Mouse (Mus musculus): ENCODE measurements at regions not wholly inside any gene's neighbourhood (a gene's known extent, or its start where the extent isn't known, plus 50 kb on each side); places are given as distances from the start of the nearest gene placed in this dataset.

GRCm38 (mm10) chr19:27694478-27694877, 264.9 kb upstream of the Pum3 start:
- no peak for TF ChIP-seq CTCF (IDR thresholded peaks at IDR 0.05; ENCODE audit: low read depth)
- DNase-seq (no peak), ATAC-seq (ENCODE audit: insufficient read depth) (no peak)
- no peak overlapping the region for H3K27ac ChIP-seq (ENCODE audit: low read depth)
- H3K4me3 ChIP-seq (ENCODE audit: low read depth, low read length), result no peak overlapping the region
- H3K9me3 ChIP-seq (ENCODE audit: low read depth, low read length), result no peaks in the 10 kb centered on the region
- no peaks in the 10 kb centered on the region for H3K36me3 ChIP-seq (ENCODE audit: insufficient read depth)
- H3K4me2 ChIP-seq, result no peak overlapping the region
- no peaks in the 10 kb centered on the region for H3K27me3 ChIP-seq (ENCODE audit: insufficient read depth, low read length)
- H3K9ac ChIP-seq, result no peak overlapping the region
- H3K4me1 ChIP-seq (ENCODE audit: insufficient read depth), result no peaks in the 10 kb centered on the region
- WGBS, result 83% methylated on average over 4 of the region's 4 CpGs

- H3K36me3 ChIP-seq (ENCODE audit: insufficient read depth), result no peaks in the 10 kb centered on the region
- no peak for ATAC-seq (ENCODE audit: insufficient read depth)
- H3K4me2 ChIP-seq, result no peak overlapping the region
- WGBS, result 76% methylated on average over 7 of the region's 7 CpGs
- no peaks in the 10 kb centered on the region for H3K4me1 ChIP-seq (ENCODE audit: insufficient read depth)
- no peak overlapping the region for H3K9ac ChIP-seq
- H3K4me3 ChIP-seq (ENCODE audit: low read depth, low read length), result no peak overlapping the region
- no peak for DNase-seq
- no peak for TF ChIP-seq CTCF (IDR thresholded peaks at IDR 0.05; ENCODE audit: low read depth)
- H3K27me3 ChIP-seq (ENCODE audit: insufficient read depth, low read length), result no peaks in the 10 kb centered on the region
- no peak overlapping the region for H3K27ac ChIP-seq (ENCODE audit: low read depth)
- H3K9me3 ChIP-seq (ENCODE audit: low read depth, low read length), result no peaks in the 10 kb centered on the region
Measured at GRCm38 (mm10) chr19:27693706-27694105, 264.1 kb upstream of the Pum3 start.

- no peak for DNase-seq
- TF ChIP-seq CTCF (IDR thresholded peaks at IDR 0.05; ENCODE audit: low read depth), result no peak
- no peaks in the 10 kb centered on the region for H3K36me3 ChIP-seq (ENCODE audit: insufficient read depth)
Measured at GRCm38 (mm10) chr19:27692944-27693343, 263.3 kb upstream of the Pum3 start.

GRCm38 (mm10) chr19:27683426-27683825, 253.8 kb upstream of the Pum3 start:
- ATAC-seq (ENCODE audit: insufficient read depth), result no peak
- Histone ChIP-seq H3K4me3 (ENCODE audit: low read depth, low read length) (no peak overlapping the region), H3K36me3 (ENCODE audit: insufficient read depth) (no peaks in the 10 kb centered on the region), H3K27ac (ENCODE audit: low read depth) (no peak overlapping the region), H3K27me3 (ENCODE audit: insufficient read depth, low read length) (no peaks in the 10 kb centered on the region), H3K4me1 (ENCODE audit: insufficient read depth) (no peaks in the 10 kb centered on the region), H3K9ac (no peak overlapping the region), H3K9me3 (ENCODE audit: low read depth, low read length) (no peaks in the 10 kb centered on the region), H3K4me2 (no peak overlapping the region)
- peak; percentile 49 for TF ChIP-seq CTCF (IDR thresholded peaks at IDR 0.05; ENCODE audit: low read depth)
- DNase-seq, result peak; percentile 17
- 52% methylated on average over 2 of the region's 2 CpGs for WGBS

More at GRCm38 (mm10) chr19:27692944-27693343, 263.3 kb upstream of the Pum3 start:
- ATAC-seq (ENCODE audit: insufficient read depth), result no peak
- no peaks in the 10 kb centered on the region for H3K9me3 ChIP-seq (ENCODE audit: low read depth, low read length)
- no peak overlapping the region for H3K27ac ChIP-seq (ENCODE audit: low read depth)
- H3K4me3 ChIP-seq (ENCODE audit: low read depth, low read length), result no peak overlapping the region
- no peak overlapping the region for H3K4me2 ChIP-seq
- H3K4me1 ChIP-seq (ENCODE audit: insufficient read depth), result no peaks in the 10 kb centered on the region
- no peaks in the 10 kb centered on the region for H3K27me3 ChIP-seq (ENCODE audit: insufficient read depth, low read length)
- no peak overlapping the region for H3K9ac ChIP-seq
- 83% methylated on average over 6 of the region's 6 CpGs for WGBS

GRCm38 (mm10) chr19:27679427-27679826, 249.8 kb upstream of the Pum3 start:
- no peaks in the 10 kb centered on the region for H3K4me1 ChIP-seq (ENCODE audit: insufficient read depth)
- 80% methylated on average over 7 of the region's 7 CpGs for WGBS
- H3K4me2 ChIP-seq, result no peak overlapping the region
- no peaks in the 10 kb centered on the region for H3K9me3 ChIP-seq (ENCODE audit: low read depth, low read length)
- ATAC-seq (ENCODE audit: insufficient read depth), result no peak
- no peak for TF ChIP-seq CTCF (IDR thresholded peaks at IDR 0.05; ENCODE audit: low read depth)
- no peak overlapping the region for H3K9ac ChIP-seq
- no peak for DNase-seq
- no peaks in the 10 kb centered on the region for H3K36me3 ChIP-seq (ENCODE audit: insufficient read depth)
- H3K27me3 ChIP-seq (ENCODE audit: insufficient read depth, low read length), result no peaks in the 10 kb centered on the region
- H3K27ac ChIP-seq (ENCODE audit: low read depth), result no peak overlapping the region
- H3K4me3 ChIP-seq (ENCODE audit: low read depth, low read length), result no peak overlapping the region

DNA sequence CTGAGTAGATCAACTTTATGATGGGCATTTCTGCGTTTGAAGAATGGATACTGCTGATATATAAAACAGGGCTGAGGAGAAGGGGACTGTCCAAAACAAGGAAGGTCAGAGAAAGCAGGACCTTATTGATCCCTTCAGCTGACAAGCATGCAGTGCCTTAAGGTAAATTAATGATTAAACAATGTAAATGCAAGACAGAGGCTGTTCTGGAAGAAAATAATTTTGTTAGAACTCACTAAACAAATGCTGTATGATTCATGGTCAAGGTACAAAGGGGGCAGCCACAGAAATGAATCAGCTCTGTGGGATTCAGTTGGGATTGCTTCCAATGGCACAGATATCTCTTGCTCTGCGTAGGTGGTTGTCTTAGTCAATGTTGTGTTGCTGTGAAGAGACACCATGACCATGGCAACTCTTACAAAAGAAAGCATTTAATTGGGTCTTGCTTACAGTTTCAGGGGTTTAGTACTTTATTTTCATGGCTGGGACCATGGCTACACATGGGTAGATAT, 243.1 kb upstream of the Pum3 start:
- no peak for ATAC-seq (ENCODE audit: insufficient read depth)
- no peak overlapping the region for H3K9ac ChIP-seq
- no peaks in the 10 kb centered on the region for H3K9me3 ChIP-seq (ENCODE audit: low read depth, low read length)
- H3K4me1 ChIP-seq (ENCODE audit: insufficient read depth), result no peaks in the 10 kb centered on the region
- no peak overlapping the region for H3K4me3 ChIP-seq (ENCODE audit: low read depth, low read length)
- TF ChIP-seq CTCF (IDR thresholded peaks at IDR 0.05; ENCODE audit: low read depth), result no peak
- no peaks in the 10 kb centered on the region for H3K36me3 ChIP-seq (ENCODE audit: insufficient read depth)
- H3K27me3 ChIP-seq (ENCODE audit: insufficient read depth, low read length), result no peaks in the 10 kb centered on the region
- DNase-seq, result no peak
- 82% methylated on average over 2 of the region's 2 CpGs for WGBS
- H3K4me2 ChIP-seq, result no peak overlapping the region
- H3K27ac ChIP-seq (ENCODE audit: low read depth), result no peak overlapping the region

GRCm38 (mm10) chr19:27663296-27663695, 233.7 kb upstream of the Pum3 start:
- H3K9ac ChIP-seq, result no peak overlapping the region
- H3K4me3 ChIP-seq (ENCODE audit: low read depth, low read length), result no peak overlapping the region
- no peaks in the 10 kb centered on the region for H3K4me1 ChIP-seq (ENCODE audit: insufficient read depth)
- H3K27ac ChIP-seq (ENCODE audit: low read depth), result no peak overlapping the region
- no peak for TF ChIP-seq CTCF (IDR thresholded peaks at IDR 0.05; ENCODE audit: low read depth)
- H3K36me3 ChIP-seq (ENCODE audit: insufficient read depth), result no peaks in the 10 kb centered on the region
- no peaks in the 10 kb centered on the region for H3K9me3 ChIP-seq (ENCODE audit: low read depth, low read length)
- H3K27me3 ChIP-seq (ENCODE audit: insufficient read depth, low read length), result no peaks in the 10 kb centered on the region
- 77% methylated on average over 2 of the region's 2 CpGs for WGBS
- no peak for DNase-seq
- H3K4me2 ChIP-seq, result no peak overlapping the region
- ATAC-seq (ENCODE audit: insufficient read depth), result no peak

DNA sequence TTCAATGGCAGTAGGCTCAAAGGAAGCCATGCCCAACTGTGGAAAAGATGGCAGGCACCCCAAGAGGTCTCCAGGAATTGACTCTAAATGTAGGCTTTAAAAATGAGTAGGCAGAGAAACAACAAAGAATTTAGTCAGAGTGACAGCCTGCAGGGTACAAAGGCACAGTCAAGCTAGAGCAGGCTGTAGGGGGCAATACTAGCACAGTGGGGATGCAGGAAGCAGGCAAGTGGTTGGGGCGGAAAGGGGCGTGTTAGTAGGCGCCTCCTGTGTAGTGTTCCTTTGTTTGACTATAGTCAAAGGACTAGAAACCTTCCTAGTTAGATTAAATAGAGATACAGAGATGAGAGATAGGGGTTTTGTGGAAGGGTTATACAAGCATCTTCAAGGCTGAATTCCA, 211.4 kb upstream of the Pum3 start:
- ATAC-seq (ENCODE audit: insufficient read depth) (no peak), DNase-seq (no peak)
- H3K9me3 ChIP-seq (ENCODE audit: low read depth, low read length), result no peaks in the 10 kb centered on the region
- H3K27me3 ChIP-seq (ENCODE audit: insufficient read depth, low read length), result no peaks in the 10 kb centered on the region
- no peak for TF ChIP-seq CTCF (IDR thresholded peaks at IDR 0.05; ENCODE audit: low read depth)
- H3K27ac ChIP-seq (ENCODE audit: low read depth), result no peak overlapping the region
- WGBS, result 52% methylated on average over 3 of the region's 3 CpGs
- H3K4me2 ChIP-seq, result no peak overlapping the region
- H3K4me3 ChIP-seq (ENCODE audit: low read depth, low read length), result no peak overlapping the region
- no peaks in the 10 kb centered on the region for H3K36me3 ChIP-seq (ENCODE audit: insufficient read depth)
- no peak overlapping the region for H3K9ac ChIP-seq
- H3K4me1 ChIP-seq (ENCODE audit: insufficient read depth), result no peaks in the 10 kb centered on the region
